Mouse (Mus musculus): ENCODE data around the gene Wdr46. TPM values are rescaled to one million over a fixed set of nuclear protein-coding genes. Genes with fewer than 3 reads are reported as not detected.
A peak's percentile ranks its signal among the peaks of the same experiment; 100 is the strongest.
"Not testable (repeated sequence)": the region's sequence is repeated elsewhere in the genome, so short reads cannot be mapped to it uniquely, and the experiment has no call there.

Gene Wdr46
- polyA plus RNA-seq, 1 experiment: 20.5 TPM

GRCm38 (mm10) chr17:33991788-33992664 lies 51.6 kb downstream of the Wdr46 start:
- Histone ChIP-seq H3K4me1 (ENCODE audit: control insufficient read depth, insufficient read depth, low read length) (no peaks in the 10 kb centered on the region), H3K4me3 (ENCODE audit: insufficient read depth, low read length) (no peak overlapping the region), H3K27ac (ENCODE audit: insufficient read depth, low read length) (no peak overlapping the region)
- TF ChIP-seq POLR2A (IDR thresholded peaks at IDR 0.05; ENCODE audit: low read depth, low read length) (no peak), CTCF (IDR thresholded peaks at IDR 0.05; ENCODE audit: borderline replicate concordance, insufficient read depth, low read length) (peak; percentile 60; the same call in 1 of the 2 replicates)

GRCm38 (mm10) chr17:33994959-33995358 lies 54.5 kb downstream of the Wdr46 start:
- no peak for TF ChIP-seq CTCF (IDR thresholded peaks at IDR 0.05; ENCODE audit: borderline replicate concordance, insufficient read depth, low read length)
- no peak for TF ChIP-seq POLR2A (IDR thresholded peaks at IDR 0.05; ENCODE audit: low read depth, low read length)
- H3K4me3 ChIP-seq (ENCODE audit: insufficient read depth, low read length): no peak overlapping the region

DNA sequence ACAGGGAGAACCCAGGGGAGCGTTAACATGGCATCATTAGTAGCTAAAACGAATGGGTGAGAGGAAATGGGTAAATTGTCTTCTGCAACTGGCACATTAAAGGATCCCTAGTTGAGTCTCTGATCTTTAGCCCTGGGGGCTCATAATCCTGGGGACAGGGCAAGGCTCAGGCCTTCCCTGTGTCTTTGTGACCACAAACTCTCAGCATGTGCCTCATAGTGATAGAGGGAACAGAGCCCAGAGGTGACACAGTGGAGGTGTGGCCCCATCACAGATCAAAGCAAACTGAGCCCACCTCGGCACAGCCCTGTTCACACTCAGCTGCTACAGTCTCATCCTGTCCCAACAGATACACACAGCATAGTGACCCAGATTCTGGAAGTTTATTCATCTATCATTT lies 55.2 kb downstream of the Wdr46 start:
- Histone ChIP-seq H3K4me1 (ENCODE audit: control insufficient read depth, insufficient read depth, low read length) (no peaks in the 10 kb centered on the region), H3K4me3 (ENCODE audit: insufficient read depth, low read length) (no peak overlapping the region), H3K27ac (ENCODE audit: insufficient read depth, low read length) (no peak overlapping the region)
- TF ChIP-seq CTCF (IDR thresholded peaks at IDR 0.05; ENCODE audit: borderline replicate concordance, insufficient read depth, low read length) (no peak), POLR2A (IDR thresholded peaks at IDR 0.05; ENCODE audit: low read depth, low read length) (no peak)

More at GRCm38 (mm10) chr17:33994959-33995358, 54.5 kb downstream of the Wdr46 start:
- Histone ChIP-seq H3K4me1 (ENCODE audit: control insufficient read depth, insufficient read depth, low read length) (no peaks in the 10 kb centered on the region), H3K27ac (ENCODE audit: insufficient read depth, low read length) (no peak overlapping the region)

- H3K4me1 ChIP-seq (ENCODE audit: control insufficient read depth, insufficient read depth, low read length); H3K4me3 ChIP-seq (ENCODE audit: insufficient read depth, low read length); H3K27ac ChIP-seq (ENCODE audit: insufficient read depth, low read length): not testable (repeated sequence)
These were observed 56.6 kb downstream of the Wdr46 start for GRCm38 (mm10) chr17:33997025-33997424.

DNA sequence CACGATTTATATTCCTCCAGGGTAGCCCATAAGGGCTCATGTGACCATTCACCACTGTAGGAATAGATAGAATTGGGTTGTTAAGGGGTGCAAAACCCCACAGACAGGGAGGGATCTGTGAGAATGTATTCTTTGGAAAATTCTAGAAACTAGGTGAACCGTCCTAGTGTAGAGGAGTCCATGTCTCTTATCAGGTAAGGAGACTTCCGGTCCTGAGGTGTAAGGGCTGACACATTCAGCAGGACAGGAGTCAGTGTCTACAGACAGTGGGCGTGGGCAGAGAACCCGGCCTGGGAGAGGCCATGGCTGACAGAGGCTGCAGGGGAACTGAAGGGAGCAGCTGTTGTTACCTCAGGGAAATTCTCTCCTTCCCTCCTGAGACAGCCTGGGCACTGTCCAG lies 58.2 kb downstream of the Wdr46 start:
- not testable (repeated sequence) for H3K27ac ChIP-seq (ENCODE audit: insufficient read depth, low read length)
- H3K4me3 ChIP-seq (ENCODE audit: insufficient read depth, low read length): peak overlapping the region; percentile 57; the same call in 1 of the 2 replicates

More for the DNA sequence above, 58.2 kb downstream of the Wdr46 start:
- H3K4me1 ChIP-seq (ENCODE audit: control insufficient read depth, insufficient read depth, low read length): not testable (repeated sequence)

Other genes with a start within 250 kb of the Wdr46 start
- 28.8 and 30.4 TPM in 2 replicates for gene March2, start 222.0 kb upstream of the Wdr46 start, polyA plus RNA-seq (2011; ENCODE audit: insufficient read length, low read depth, missing spikeins)
- 78.2 and 87.3 TPM in 2 replicates for gene Rab11b, start 180.1 kb upstream of the Wdr46 start, polyA plus RNA-seq (2011; ENCODE audit: insufficient read length, low read depth, missing spikeins)
- gene Angptl4, start 158.8 kb upstream of the Wdr46 start, polyA plus RNA-seq (2011; ENCODE audit: insufficient read length, low read depth, missing spikeins): 9.1 and 11.7 TPM in 2 replicates
- gene Kank3, start 130.1 kb upstream of the Wdr46 start, polyA plus RNA-seq (2011; ENCODE audit: insufficient read length, low read depth, missing spikeins): 5.6 and 6.1 TPM in 2 replicates
- gene Rps28, start 116.1 kb upstream of the Wdr46 start, polyA plus RNA-seq (2011; ENCODE audit: insufficient read length, low read depth, missing spikeins): 2,068 and 2,223 TPM in 2 replicates
- gene Ndufa7, start 116.1 kb upstream of the Wdr46 start, polyA plus RNA-seq (2011; ENCODE audit: insufficient read length, low read depth, missing spikeins): 212 and 232 TPM in 2 replicates
- 15.8 and 20.3 TPM in 2 replicates for gene Cd320, start 97.6 kb upstream of the Wdr46 start, polyA plus RNA-seq (2011; ENCODE audit: insufficient read length, low read depth, missing spikeins)
- not detected in 2 replicates for gene Gm7029, start 66.8 kb upstream of the Wdr46 start, polyA plus RNA-seq (2011; ENCODE audit: insufficient read length, low read depth, missing spikeins)
- 41.9 and 63.1 TPM in 2 replicates for gene Kifc1, start 50.0 kb upstream of the Wdr46 start, polyA plus RNA-seq (2011; ENCODE audit: insufficient read length, low read depth, missing spikeins)
- gene Platr17, start 35.5 kb upstream of the Wdr46 start, polyA plus RNA-seq (2011; ENCODE audit: insufficient read length, low read depth, missing spikeins): not detected in 2 replicates
- 23.3 and 26.6 TPM in 2 replicates for gene Daxx, start 31.2 kb upstream of the Wdr46 start, polyA plus RNA-seq (2011; ENCODE audit: insufficient read length, low read depth, missing spikeins)
- 61.4 and 91.2 TPM in 2 replicates for gene Tapbp, start 24.8 kb upstream of the Wdr46 start, polyA plus RNA-seq (2011; ENCODE audit: insufficient read length, low read depth, missing spikeins)
- gene Zbtb22, start 24.8 kb upstream of the Wdr46 start, polyA plus RNA-seq (2011; ENCODE audit: insufficient read length, low read depth, missing spikeins): 20.3 and 22.2 TPM in 2 replicates
- 36.1 and 45.1 TPM in 2 replicates for gene Rgl2, start 11.1 kb upstream of the Wdr46 start, polyA plus RNA-seq (2011; ENCODE audit: insufficient read length, low read depth, missing spikeins)
- 80.7 and 87.8 TPM in 2 replicates for gene Pfdn6, start 317 bp upstream of the Wdr46 start, polyA plus RNA-seq (2011; ENCODE audit: insufficient read length, low read depth, missing spikeins)
- 2.3 and 3.6 TPM in 2 replicates for gene B3galt4, start 10.8 kb downstream of the Wdr46 start, polyA plus RNA-seq (2011; ENCODE audit: insufficient read length, low read depth, missing spikeins)
- 34.0 and 35.7 TPM in 2 replicates for gene Vps52, start 15.2 kb downstream of the Wdr46 start, polyA plus RNA-seq (2011; ENCODE audit: insufficient read length, low read depth, missing spikeins)
- 1,572 and 1,668 TPM in 2 replicates for gene Rps18, start 15.3 kb downstream of the Wdr46 start, polyA plus RNA-seq (2011; ENCODE audit: insufficient read length, low read depth, missing spikeins)
- 131 and 166 TPM in 2 replicates for gene H2-K1, start 59.7 kb downstream of the Wdr46 start, polyA plus RNA-seq (2011; ENCODE audit: insufficient read length, low read depth, missing spikeins)
- gene Ring1, start 84.0 kb downstream of the Wdr46 start, polyA plus RNA-seq (2011; ENCODE audit: insufficient read length, low read depth, missing spikeins): 12.2 and 13.8 TPM in 2 replicates
- gene H2-Ke6, start 87.4 kb downstream of the Wdr46 start, polyA plus RNA-seq (2011; ENCODE audit: insufficient read length, low read depth, missing spikeins): 16.7 and 16.9 TPM in 2 replicates
- 181 and 191 TPM in 2 replicates for gene Slc39a7, start 91.0 kb downstream of the Wdr46 start, polyA plus RNA-seq (2011; ENCODE audit: insufficient read length, low read depth, missing spikeins)
- gene Rxrb, start 91.2 kb downstream of the Wdr46 start, polyA plus RNA-seq (2011; ENCODE audit: insufficient read length, low read depth, missing spikeins): 24.8 and 26.1 TPM in 2 replicates
- 0.37 and 0.45 TPM in 2 replicates for gene Col11a2, start 98.8 kb downstream of the Wdr46 start, polyA plus RNA-seq (2011; ENCODE audit: insufficient read length, low read depth, missing spikeins)
- not detected in 2 replicates for gene H2-Oa, start 151.7 kb downstream of the Wdr46 start, polyA plus RNA-seq (2011; ENCODE audit: insufficient read length, low read depth, missing spikeins)
- 8.2 and 10.0 TPM in 2 replicates for gene H2-DMa, start 178.9 kb downstream of the Wdr46 start, polyA plus RNA-seq (2011; ENCODE audit: insufficient read length, low read depth, missing spikeins)
- gene Brd2, start 182.0 kb downstream of the Wdr46 start, polyA plus RNA-seq (2011; ENCODE audit: insufficient read length, low read depth, missing spikeins): 205 and 233 TPM in 2 replicates
- not detected in 2 replicates for gene H2-DMb2, start 202.6 kb downstream of the Wdr46 start, polyA plus RNA-seq (2011; ENCODE audit: insufficient read length, low read depth, missing spikeins)
- gene H2-DMb1, start 212.4 kb downstream of the Wdr46 start, polyA plus RNA-seq (2011; ENCODE audit: insufficient read length, low read depth, missing spikeins): 2.2 and 2.4 TPM in 2 replicates
- gene Tap1, start 246.9 kb downstream of the Wdr46 start, polyA plus RNA-seq (2011; ENCODE audit: insufficient read length, low read depth, missing spikeins): 17.8 TPM in 2 replicates
- 2.7 and 11.9 TPM in 2 replicates for gene Psmb9, start 247.1 kb downstream of the Wdr46 start, polyA plus RNA-seq (2011; ENCODE audit: insufficient read length, low read depth, missing spikeins)

Data from embryonic fibroblast, embryonic 13.5 days (primary cell).